Mouse (Mus musculus): ENCODE data around the gene Orai3. TPM values are rescaled to one million over a fixed set of nuclear protein-coding genes. Genes with fewer than 3 reads are reported as not detected.

The Orai3 gene
- polyA plus RNA-seq, 1 experiment from 2014 or later: 18.6 TPM

- TF ChIP-seq EP300 (optimal IDR thresholded peaks at IDR 0.05): no peak
- TF ChIP-seq CTCF (IDR thresholded peaks at IDR 0.05; ENCODE audit: low read depth): no peak
- H3K27me3 ChIP-seq (ENCODE audit: control insufficient read depth, insufficient read depth, low read length): no peaks in the 10 kb centered on the region
- peak within 1 kb of the TSS; percentile 90 for H3K4me3 ChIP-seq (ENCODE audit: low read depth, low read length)
- ATAC-seq (ENCODE audit: low FRiP score, low TSS enrichment) (peak; percentile 55), DNase-seq (ENCODE audit: low spot score) (peak; percentile 86)
- H3K4me2 ChIP-seq (replicated peaks; ENCODE audit: low read depth): peak within 1 kb of the TSS; percentile 64
- WGBS: under 1% methylated on average over 23 of the region's 23 CpGs
- peak within 1 kb of the TSS; percentile 93 for H3K9ac ChIP-seq (ENCODE audit: low read length)
- H3K36me3 ChIP-seq (ENCODE audit: control insufficient read depth, insufficient read depth, low read length): peaks cover 4% of the 10 kb centered on the region
- peaks cover 3% of the 10 kb centered on the region; the same call in 1 of the 2 replicates for H3K4me1 ChIP-seq (replicated peaks; ENCODE audit: control insufficient read depth, insufficient read depth)
- no peaks in the 10 kb centered on the region for H3K9me3 ChIP-seq (ENCODE audit: control insufficient read depth, low read length)
- H3K27ac ChIP-seq (replicated peaks): peak within 1 kb of the TSS; percentile 98
These were observed 6.8 kb downstream of the Orai3 start, which contains the start of gene Setd1a for GRCm38 (mm10) chr7:127776426-127776825. Gene Setd1a (plus strand): TSS chr7:127776670.

GRCm38 (mm10) chr7:127776878-127777473 is 7.4 kb downstream of the Orai3 start:
- peak overlapping the region; percentile 62 for H3K4me2 ChIP-seq (replicated peaks; ENCODE audit: low read depth)
- H3K9me3 ChIP-seq (ENCODE audit: control insufficient read depth, low read length): no peaks in the 10 kb centered on the region
- H3K36me3 ChIP-seq (ENCODE audit: control insufficient read depth, insufficient read depth, low read length): peaks cover 4% of the 10 kb centered on the region
- H3K27me3 ChIP-seq (ENCODE audit: control insufficient read depth, insufficient read depth, low read length): no peaks in the 10 kb centered on the region
- H3K4me1 ChIP-seq (replicated peaks; ENCODE audit: control insufficient read depth, insufficient read depth): peaks cover 3% of the 10 kb centered on the region; the same call in 1 of the 2 replicates
- DNase-seq (ENCODE audit: low spot score) (peak; percentile 96), ATAC-seq (ENCODE audit: low FRiP score, low TSS enrichment) (peak; percentile 90)
- TF ChIP-seq EP300 (optimal IDR thresholded peaks at IDR 0.05): no peak
- no peak for TF ChIP-seq CTCF (IDR thresholded peaks at IDR 0.05; ENCODE audit: low read depth)
- H3K9ac ChIP-seq (ENCODE audit: low read length): peak overlapping the region; percentile 93
- peak overlapping the region; percentile 90 for H3K4me3 ChIP-seq (ENCODE audit: low read depth, low read length)
- 0% methylated on average over 54 of the region's 70 CpGs for WGBS
- peak overlapping the region; percentile 98 for H3K27ac ChIP-seq (replicated peaks)

GRCm38 (mm10) chr7:127777474-127778266 is 8.1 kb downstream of the Orai3 start:
- peak overlapping the region; percentile 90 for H3K4me3 ChIP-seq (ENCODE audit: low read depth, low read length)
- peak overlapping the region; percentile 64 for H3K4me2 ChIP-seq (replicated peaks; ENCODE audit: low read depth)
- H3K27ac ChIP-seq (replicated peaks): peak overlapping the region; percentile 98
- TF ChIP-seq CTCF (IDR thresholded peaks at IDR 0.05; ENCODE audit: low read depth) (0 out of 2 replicates have a peak, but pooled peaks have one; percentile 2), EP300 (optimal IDR thresholded peaks at IDR 0.05) (no peak)
- DNase-seq (ENCODE audit: low spot score) (peak; percentile 74), ATAC-seq (ENCODE audit: low FRiP score, low TSS enrichment) (peak; percentile 44)
- peaks cover 3% of the 10 kb centered on the region; the same call in 1 of the 2 replicates for H3K4me1 ChIP-seq (replicated peaks; ENCODE audit: control insufficient read depth, insufficient read depth)
- no peaks in the 10 kb centered on the region for H3K27me3 ChIP-seq (ENCODE audit: control insufficient read depth, insufficient read depth, low read length)
- H3K9ac ChIP-seq (ENCODE audit: low read length): peak overlapping the region; percentile 93
- WGBS: 1% methylated on average over 42 of the region's 66 CpGs
- peaks cover 4% of the 10 kb centered on the region for H3K36me3 ChIP-seq (ENCODE audit: control insufficient read depth, insufficient read depth, low read length)
- no peaks in the 10 kb centered on the region for H3K9me3 ChIP-seq (ENCODE audit: control insufficient read depth, low read length)

GRCm38 (mm10) chr7:127778350-127778749 is 8.7 kb downstream of the Orai3 start:
- no peaks in the 10 kb centered on the region for H3K9me3 ChIP-seq (ENCODE audit: control insufficient read depth, low read length)
- no peak for DNase-seq (ENCODE audit: low spot score)
- peak overlapping the region; percentile 90 for H3K4me3 ChIP-seq (ENCODE audit: low read depth, low read length)
- WGBS: 77% methylated on average over 4 of the region's 4 CpGs
- peak overlapping the region; percentile 64 for H3K4me2 ChIP-seq (replicated peaks; ENCODE audit: low read depth)
- H3K27me3 ChIP-seq (ENCODE audit: control insufficient read depth, insufficient read depth, low read length): no peaks in the 10 kb centered on the region
- H3K4me1 ChIP-seq (replicated peaks; ENCODE audit: control insufficient read depth, insufficient read depth): peaks cover 3% of the 10 kb centered on the region; the same call in 1 of the 2 replicates
- ATAC-seq (ENCODE audit: low FRiP score, low TSS enrichment): no peak
- H3K36me3 ChIP-seq (ENCODE audit: control insufficient read depth, insufficient read depth, low read length): peaks cover 4% of the 10 kb centered on the region
- peak overlapping the region; percentile 93 for H3K9ac ChIP-seq (ENCODE audit: low read length)
- TF ChIP-seq CTCF (IDR thresholded peaks at IDR 0.05; ENCODE audit: low read depth): no peak
- TF ChIP-seq EP300 (optimal IDR thresholded peaks at IDR 0.05): no peak
- H3K27ac ChIP-seq (replicated peaks): no peak overlapping the region

- Histone ChIP-seq H3K4me1 (replicated peaks; ENCODE audit: control insufficient read depth, insufficient read depth) (no peaks in the 10 kb centered on the region), H3K4me2 (replicated peaks; ENCODE audit: low read depth) (no peak within 1 kb of the TSS), H3K36me3 (ENCODE audit: control insufficient read depth, insufficient read depth, low read length) (peaks cover 32% of the 10 kb centered on the region), H3K9ac (ENCODE audit: low read length) (no peak within 1 kb of the TSS), H3K9me3 (ENCODE audit: control insufficient read depth, low read length) (no peaks in the 10 kb centered on the region), H3K27ac (replicated peaks) (no peak within 1 kb of the TSS), H3K27me3 (ENCODE audit: control insufficient read depth, insufficient read depth, low read length) (no peaks in the 10 kb centered on the region), H3K4me3 (ENCODE audit: low read depth, low read length) (no peak within 1 kb of the TSS)
- WGBS: 93% methylated on average over 7 of the region's 7 CpGs
- DNase-seq (ENCODE audit: low spot score) (no peak), ATAC-seq (ENCODE audit: low FRiP score, low TSS enrichment) (peak; percentile 10; the same call in 1 of the 2 replicates)
- TF ChIP-seq EP300 (optimal IDR thresholded peaks at IDR 0.05) (no peak), CTCF (IDR thresholded peaks at IDR 0.05; ENCODE audit: low read depth) (no peak)
These were observed 15.7 kb downstream of the Orai3 start, which contains the start of gene Gm49388 for GRCm38 (mm10) chr7:127785308-127785707. Gene Gm49388 (plus strand): TSS chr7:127785608.

All from stomach, postnatal 0 days (tissue).